Mouse (Mus musculus) cortical plate, adult 2 months (tissue): ENCODE measurements around the gene Crym. TPM values are rescaled to one million over a fixed set of nuclear protein-coding genes. Genes with fewer than 3 reads are reported as not detected.

ENCODE experiments used
- H3K27ac ChIP-seq: fragments of 200-500 bp; 2 replicates; pipeline ENCODE4 v1.5.1; 2012; ENCODE audit warnings: low read length, control low read depth, inconsistent platforms; ENCODE audit not compliant: insufficient read depth
- H3K4me1 ChIP-seq: fragments of 200-500 bp; 2 replicates; pipeline ENCODE4 v1.6.1; 2011; ENCODE audit warnings: low read length; ENCODE audit not compliant: control insufficient read depth, insufficient read depth
- H3K4me3 ChIP-seq: fragments of 200-500 bp; 2 replicates; pipeline ENCODE4 v1.5.1; 2011; ENCODE audit warnings: mild to moderate bottlenecking, low read length, control low read depth; ENCODE audit not compliant: insufficient read depth
- CTCF ChIP-seq: fragments of 200-500 bp; IDR thresholded peaks from 2 replicates; pipeline ENCODE4 v1.5.1; 2011; ENCODE audit warnings: mild to moderate bottlenecking, control low read depth, low read length; ENCODE audit not compliant: insufficient read depth; ENCODE audit errors: extremely low read depth
- POLR2A ChIP-seq: fragments of 200-500 bp; IDR thresholded peaks from 2 replicates; pipeline ENCODE4 v1.6.1; 2011; ENCODE audit warnings: mild to moderate bottlenecking, low read length, control low read depth; ENCODE audit not compliant: insufficient read depth; ENCODE audit errors: extremely low read depth
- polyA plus RNA-seq: library from polyadenylated mRNA; depleted of rRNA; stranded (reverse); fragments of >200 nt; gene quantifications from 2 replicates; pipeline ENCODE4 v1.2.3, GENCODE M21; 2012

Crym gene
- polyA plus RNA-seq, 1 experiment = 66.2 TPM

- no peak for TF ChIP-seq POLR2A
- no peak for TF ChIP-seq CTCF
- Histone ChIP-seq H3K27ac (no peak overlapping the region), H3K4me3 (no peak overlapping the region), H3K4me1 (no peaks in the 10 kb centered on the region)
These were observed 12.4 kb downstream of the Crym start for GRCm38 (mm10) chr7:120189369-120190149.

- H3K4me1 ChIP-seq = no peaks in the 10 kb centered on the region
- no peak overlapping the region for H3K27ac ChIP-seq
- no peak overlapping the region for H3K4me3 ChIP-seq
- TF ChIP-seq POLR2A (no peak), CTCF (no peak)
These were observed 13.0 kb downstream of the Crym start for GRCm38 (mm10) chr7:120188946-120189345.

GRCm38 (mm10) chr7:120182891-120183290 is 19.0 kb downstream of the Crym start:
- no peaks in the 10 kb centered on the region for H3K4me1 ChIP-seq
- no peak for TF ChIP-seq POLR2A
- TF ChIP-seq CTCF = no peak
- no peak overlapping the region for H3K4me3 ChIP-seq
- H3K27ac ChIP-seq = no peak overlapping the region

GRCm38 (mm10) chr7:120181401-120182230 is 20.3 kb downstream of the Crym start:
- no peak overlapping the region for H3K27ac ChIP-seq
- no peaks in the 10 kb centered on the region; the same call in 1 of the 2 replicates for H3K4me1 ChIP-seq
- H3K4me3 ChIP-seq = no peak overlapping the region
- TF ChIP-seq POLR2A = no peak
- TF ChIP-seq CTCF = no peak

GRCm38 (mm10) chr7:120180547-120180946 is 21.4 kb downstream of the Crym start:
- H3K4me3 ChIP-seq = no peak overlapping the region
- no peak overlapping the region for H3K27ac ChIP-seq
- no peak for TF ChIP-seq CTCF
- TF ChIP-seq POLR2A = no peak
- H3K4me1 ChIP-seq = no peaks in the 10 kb centered on the region; the same call in 1 of the 2 replicates

- Histone ChIP-seq H3K4me1 (no peaks in the 10 kb centered on the region; the same call in 1 of the 2 replicates), H3K4me3 (no peak overlapping the region), H3K27ac (no peak overlapping the region; the same call in 1 of the 2 replicates)
- TF ChIP-seq CTCF (no peak), POLR2A (no peak)
These were observed 23.0 kb downstream of the Crym start for GRCm38 (mm10) chr7:120178935-120179334.

- TF ChIP-seq CTCF (no peak), POLR2A (no peak)
- Histone ChIP-seq H3K4me1 (no peaks in the 10 kb centered on the region; the same call in 1 of the 2 replicates), H3K4me3 (no peak overlapping the region), H3K27ac (no peak overlapping the region)
These were observed 24.3 kb downstream of the Crym start for GRCm38 (mm10) chr7:120177611-120178010.

- Histone ChIP-seq H3K4me1 (no peaks in the 10 kb centered on the region; the same call in 1 of the 2 replicates), H3K27ac (0 out of 2 replicates have a peak overlapping the region, but pooled peaks have one; percentile 25), H3K4me3 (no peak overlapping the region)
- TF ChIP-seq POLR2A (no peak), CTCF (no peak)
These were observed 27.0 kb downstream of the Crym start for GRCm38 (mm10) chr7:120174723-120175504.
